Mouse (Mus musculus) frontal cortex, postnatal 10 days (tissue): Measurements from ENCODE around the gene Kcnj6.
A peak's percentile ranks its signal among the peaks of the same experiment; 100 is the strongest.

Source experiments
- DNase-seq, 2 experiments: peaks; one replicate each; pipeline ENCODE4 v3.0.0; 2022; ENCODE audit warnings: low spot score in 2 of 2, mixed read lengths in 1 of 2

Gene Kcnj6

DNA sequence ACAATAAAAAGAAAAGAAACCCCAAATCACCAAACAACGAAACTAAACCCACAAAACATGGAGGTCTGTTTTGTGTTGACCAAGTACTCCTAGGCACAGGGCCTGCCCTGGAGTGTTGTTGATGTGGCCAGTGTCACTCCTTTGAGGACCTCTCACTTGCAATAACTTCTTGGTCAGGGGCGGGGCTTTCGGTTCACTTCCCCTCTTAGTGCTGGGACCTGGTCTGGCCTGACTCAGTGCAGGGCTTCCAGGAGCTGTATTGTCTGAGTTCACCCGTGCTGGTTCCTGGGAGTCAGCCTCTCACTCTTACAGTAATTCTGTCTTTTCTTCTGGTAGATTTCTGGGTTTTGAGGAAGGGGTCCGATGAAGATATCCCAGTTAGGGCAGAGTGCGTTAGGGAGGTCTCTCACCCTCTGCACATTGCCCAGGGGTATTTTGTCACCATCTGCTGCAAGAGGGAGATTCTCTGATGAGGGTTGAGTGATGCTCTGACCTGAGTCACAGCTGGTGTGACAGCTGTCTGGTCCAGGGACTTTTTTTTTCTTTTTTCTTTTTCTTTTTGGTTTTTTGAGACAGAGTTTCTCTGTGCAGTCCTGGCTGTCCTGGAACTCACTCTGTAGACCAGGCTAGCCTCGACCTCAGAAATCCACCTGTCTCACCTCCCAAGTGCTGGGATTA lies 276.9 kb downstream of the Kcnj6 start:
- no peak for DNase-seq

DNA sequence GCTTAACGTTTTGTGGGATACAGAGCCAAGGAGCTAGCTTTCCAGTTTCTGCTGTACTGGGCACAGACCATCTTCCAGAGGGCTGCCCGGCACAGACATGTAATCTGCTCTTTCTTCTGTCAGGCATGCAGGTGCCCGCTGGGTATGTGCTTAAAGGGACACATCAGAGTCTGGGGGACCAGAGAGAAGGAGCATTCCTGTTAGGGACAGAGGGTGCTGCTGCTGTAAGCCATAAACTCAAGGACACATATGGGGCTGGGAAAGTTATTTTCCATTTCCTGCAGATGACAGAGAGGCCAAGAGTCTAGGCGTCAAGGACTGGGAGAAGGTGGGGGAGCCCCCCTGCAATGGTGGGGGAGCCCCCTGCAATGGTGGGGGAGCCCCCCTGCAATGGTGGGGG lies 278.0 kb downstream of the Kcnj6 start:
- DNase-seq: no peak

DNA sequence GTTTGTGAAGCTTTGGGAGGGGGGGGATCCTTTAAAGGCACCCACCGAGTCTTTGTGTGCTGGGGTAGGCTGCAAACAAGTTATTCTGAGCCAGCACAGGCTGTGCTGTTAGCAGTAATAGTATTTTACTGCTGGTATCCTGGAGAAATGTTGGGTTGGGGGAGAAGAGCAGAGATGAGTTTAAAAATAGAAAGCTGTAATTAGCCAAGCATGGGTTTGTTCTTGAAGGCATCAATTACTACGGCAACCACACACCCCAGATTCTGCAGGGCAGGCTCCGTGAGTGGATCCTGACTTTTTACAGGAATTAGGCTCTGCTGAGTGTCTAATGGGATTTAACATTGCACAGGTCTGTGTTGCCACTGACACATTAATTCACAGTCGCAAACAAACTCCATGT lies 278.6 kb downstream of the Kcnj6 start:
- no peak for DNase-seq

DNA sequence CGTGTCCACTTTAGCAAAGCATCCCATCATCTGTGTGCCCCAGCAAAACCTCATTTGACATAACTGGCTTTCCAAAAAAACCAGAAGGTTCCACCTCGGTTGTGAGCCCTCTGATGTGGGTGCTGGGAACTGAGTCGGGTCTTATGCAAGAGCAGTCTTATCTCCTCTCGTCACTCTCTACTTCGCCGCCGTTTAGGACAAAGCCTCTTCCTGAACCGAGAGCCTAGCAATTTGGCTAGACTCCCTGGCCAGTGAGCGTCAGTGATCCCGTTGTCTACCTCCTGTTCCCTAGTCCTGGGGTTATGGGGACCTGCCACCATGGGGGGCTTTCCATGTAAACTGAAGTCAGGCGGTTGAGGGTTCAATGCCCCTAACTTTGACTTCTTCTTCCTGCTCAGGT lies 280.4 kb downstream of the Kcnj6 start:
- no peak for DNase-seq

DNA sequence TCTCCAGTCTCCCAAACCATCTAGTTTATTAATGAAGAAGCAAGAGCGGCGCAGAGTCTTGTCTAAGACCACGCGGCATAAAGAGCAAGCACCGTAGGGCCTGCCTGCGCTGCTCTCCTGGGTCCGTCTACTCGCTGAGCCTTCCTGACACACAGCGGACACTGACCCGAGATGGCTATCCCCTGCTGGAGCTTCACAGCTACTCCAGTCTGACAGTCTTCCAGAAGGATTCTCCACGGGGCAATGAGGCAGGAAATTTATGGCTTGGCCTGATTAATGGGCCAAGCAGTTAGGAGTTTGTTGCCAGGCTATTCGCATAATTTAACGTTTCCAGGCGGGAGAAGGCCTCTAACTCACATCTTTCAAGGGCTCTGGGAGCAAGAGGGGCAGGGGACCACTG lies 283.0 kb downstream of the Kcnj6 start:
- DNase-seq: no peak

DNA sequence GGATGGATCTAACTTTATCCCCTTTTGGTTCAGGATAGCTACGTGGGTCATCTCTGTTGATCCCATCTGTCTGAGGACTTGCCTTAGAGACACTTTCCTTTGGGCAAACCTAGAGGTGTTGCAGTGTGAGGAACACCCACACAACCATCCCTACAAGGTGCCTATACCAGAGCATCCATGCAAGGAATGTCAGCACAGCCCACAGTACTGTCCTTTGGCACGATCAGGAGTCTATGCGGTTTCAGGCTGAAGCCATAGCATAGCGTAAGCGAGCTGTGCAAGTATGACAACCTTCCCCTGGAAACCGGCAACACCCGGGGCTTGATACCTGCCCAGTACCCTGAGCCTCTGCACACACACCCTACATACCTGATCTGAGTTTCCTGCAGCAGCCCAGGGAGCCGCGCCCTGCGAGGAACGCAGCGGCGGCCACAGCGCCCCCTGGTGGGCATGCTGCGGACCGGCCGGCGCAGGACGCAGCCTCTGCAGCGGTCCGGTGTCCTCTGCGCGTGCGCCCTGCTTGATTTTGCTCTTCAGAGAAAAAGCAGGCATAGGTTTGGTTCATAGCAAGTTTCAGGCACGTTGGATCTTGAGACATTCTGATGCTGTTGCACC lies 283.9 kb downstream of the Kcnj6 start:
- peak; percentile 58 to 80 for DNase-seq

DNA sequence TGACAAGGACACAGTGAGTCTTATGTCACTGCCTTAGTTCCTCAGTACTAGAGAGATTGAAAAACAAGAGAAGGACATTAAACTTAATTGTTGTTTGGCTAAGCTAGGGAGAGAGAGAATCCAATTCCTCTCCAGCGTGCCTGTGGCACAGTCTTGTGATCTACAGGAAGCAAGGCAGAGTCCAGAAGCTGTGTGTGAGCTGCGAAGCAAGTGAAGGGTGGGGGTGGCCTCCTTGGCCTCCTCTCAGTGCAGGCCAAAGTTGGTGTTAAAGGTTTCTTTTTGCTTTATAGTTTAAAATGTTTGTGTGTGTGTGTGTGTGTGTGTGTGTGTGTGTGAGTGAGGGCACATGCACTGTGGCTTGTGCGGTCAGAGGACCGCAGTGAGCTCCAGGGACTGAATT lies 295.5 kb downstream of the Kcnj6 start:
- no peak for DNase-seq

DNA sequence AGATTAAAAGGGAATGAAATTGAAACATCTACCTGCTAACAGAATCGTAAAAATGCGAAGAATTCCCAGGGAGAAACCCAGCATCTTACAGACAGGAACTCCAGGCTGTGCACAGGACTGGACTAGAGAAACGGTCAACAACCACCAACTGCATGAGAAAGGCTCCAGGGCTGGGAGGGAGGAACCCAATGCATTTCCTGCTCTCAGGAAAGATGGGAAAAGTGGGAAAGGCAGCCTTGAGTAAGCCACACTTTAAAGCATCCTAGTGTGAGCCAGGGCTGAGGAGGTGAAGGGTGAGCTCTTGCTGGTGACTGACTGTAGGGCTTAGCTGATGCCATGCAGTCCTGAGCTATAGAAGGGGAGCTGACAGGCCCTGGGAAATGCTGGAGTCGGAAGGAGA lies 296.4 kb downstream of the Kcnj6 start:
- no peak for DNase-seq
